Mouse (Mus musculus) adrenal gland, adult 2 months (tissue): ENCODE data around the gene Tbc1d32. TPM values are rescaled to one million over a fixed set of nuclear protein-coding genes. Genes with fewer than 3 reads are reported as not detected.

Source experiments
- DNase-seq: peaks from one replicate; pipeline ENCODE4 v3.0.0; 2021
- polyA plus RNA-seq: library from polyadenylated mRNA; depleted of rRNA; stranded (reverse); fragments of >200 nt; gene quantifications from 2 replicates; pipeline ENCODE4 v1.2.3, GENCODE M21; 2012; rRNA removed
- total RNA-seq, 2 experiments: library from RNA; stranded (reverse); gene quantifications; 2 replicates each; pipeline ENCODE4 v1.2.3; 2021

Gene Tbc1d32
- total and polyA plus RNA-seq, 3 experiments, result 0.45 to 7.0 (median 6.1) TPM

DNA sequence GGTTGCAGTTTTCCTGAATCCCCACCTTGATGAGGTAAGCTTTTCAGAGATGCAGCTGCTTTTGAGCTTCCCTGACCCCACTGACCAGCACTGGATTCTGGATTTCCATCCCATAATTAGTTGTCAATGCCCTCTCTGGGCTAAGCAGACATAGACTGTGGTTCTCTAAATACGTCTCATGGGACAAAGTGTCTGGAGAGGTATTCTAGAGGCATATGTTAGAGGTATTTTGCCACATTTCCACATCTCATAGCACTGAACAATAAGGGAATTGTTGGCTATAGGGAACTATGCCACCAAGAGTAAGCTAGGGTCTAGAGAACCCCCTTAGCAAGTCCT, 121.5 kb downstream of the Tbc1d32 start:
- DNase-seq, result no peak

DNA sequence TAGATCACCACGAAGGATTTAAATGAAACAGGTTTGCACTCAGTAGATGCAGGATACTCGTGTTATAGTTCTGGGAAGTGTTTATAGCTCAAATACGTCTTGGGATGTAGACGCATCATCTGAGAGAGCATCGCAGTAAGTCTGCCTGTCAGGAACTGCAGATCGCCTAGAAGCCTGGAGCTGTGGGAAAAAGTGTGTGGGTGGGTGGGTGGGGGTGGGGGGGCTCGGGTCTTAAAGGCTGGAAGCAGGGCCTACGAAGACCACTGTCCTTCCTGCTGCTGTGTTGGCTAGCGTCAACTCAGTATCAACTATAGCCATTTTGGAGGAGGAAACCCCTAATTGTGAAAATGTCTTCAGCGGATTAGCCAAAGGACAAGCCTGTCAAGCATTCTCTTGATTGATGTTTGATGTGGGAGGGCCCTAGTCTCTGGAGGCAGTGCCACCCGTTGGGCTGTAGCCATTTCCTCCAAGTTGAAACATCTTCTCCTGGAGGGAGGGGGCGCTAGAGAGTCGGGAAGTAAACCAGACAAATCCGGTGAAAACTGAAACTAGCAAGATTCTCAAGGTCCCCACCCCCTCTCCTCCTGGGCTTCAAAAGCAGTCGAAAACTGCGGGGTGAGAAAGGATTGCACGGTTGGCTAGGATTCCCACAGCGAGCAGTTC, 122.0 kb downstream of the Tbc1d32 start, which contains the start of gene Msl3l2:
Gene Msl3l2, plus strand, starts transcription at position 585 of the 663 bp plus-strand sequence.
- peak; percentile 93 for DNase-seq

- DNase-seq, result no peak
Measured at GRCm38 (mm10) chr10:56099641-56100310, 128.7 kb downstream of the Tbc1d32 start.

GRCm38 (mm10) chr10:56099126-56099525, 129.4 kb downstream of the Tbc1d32 start:
- no peak for DNase-seq

GRCm38 (mm10) chr10:56096757-56097156, 131.7 kb downstream of the Tbc1d32 start:
- DNase-seq, result no peak

DNA sequence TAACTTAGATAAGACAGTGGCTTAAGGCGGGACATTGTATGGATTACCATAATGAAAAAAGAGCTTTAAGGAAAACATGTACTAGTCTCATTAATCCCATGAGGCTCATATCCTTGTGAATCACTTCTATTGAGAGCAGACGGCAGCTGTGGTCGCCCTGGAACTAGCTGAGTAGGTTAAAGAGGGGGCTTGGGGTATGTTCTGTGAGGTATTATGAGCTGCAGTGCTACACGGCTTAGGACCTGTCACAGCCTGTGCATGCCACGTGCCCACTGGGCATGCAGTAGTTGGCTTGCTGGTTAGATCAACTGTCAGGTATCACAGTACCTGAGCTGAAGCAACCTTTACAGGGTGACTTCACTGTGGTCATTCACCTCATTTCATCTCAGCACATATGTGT, 133.9 kb downstream of the Tbc1d32 start:
- no peak for DNase-seq

GRCm38 (mm10) chr10:56089714-56090113, 138.8 kb downstream of the Tbc1d32 start:
- DNase-seq, result no peak

DNA sequence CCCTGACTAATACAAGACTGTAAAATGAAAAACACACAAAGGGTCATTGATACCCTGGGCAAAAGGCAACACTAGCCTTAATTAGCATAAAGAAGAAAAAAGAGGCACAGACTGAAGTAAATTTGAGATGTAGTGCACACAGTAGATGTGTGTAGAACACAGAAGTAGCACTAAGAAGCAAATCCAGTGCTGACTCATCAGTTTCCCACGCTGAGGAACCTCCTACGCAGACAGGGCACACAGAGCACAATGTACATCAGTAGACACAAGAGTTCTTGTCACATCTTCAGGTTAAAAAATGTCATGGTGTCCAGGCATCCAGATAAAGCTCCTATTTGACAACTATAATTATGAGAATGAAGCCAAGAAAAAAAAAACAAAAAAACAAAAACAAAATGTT, 165.7 kb downstream of the Tbc1d32 start:
- DNase-seq, result no peak

- DNase-seq, result no peak
Measured at GRCm38 (mm10) chr10:56061238-56061830, 167.2 kb downstream of the Tbc1d32 start.

DNA sequence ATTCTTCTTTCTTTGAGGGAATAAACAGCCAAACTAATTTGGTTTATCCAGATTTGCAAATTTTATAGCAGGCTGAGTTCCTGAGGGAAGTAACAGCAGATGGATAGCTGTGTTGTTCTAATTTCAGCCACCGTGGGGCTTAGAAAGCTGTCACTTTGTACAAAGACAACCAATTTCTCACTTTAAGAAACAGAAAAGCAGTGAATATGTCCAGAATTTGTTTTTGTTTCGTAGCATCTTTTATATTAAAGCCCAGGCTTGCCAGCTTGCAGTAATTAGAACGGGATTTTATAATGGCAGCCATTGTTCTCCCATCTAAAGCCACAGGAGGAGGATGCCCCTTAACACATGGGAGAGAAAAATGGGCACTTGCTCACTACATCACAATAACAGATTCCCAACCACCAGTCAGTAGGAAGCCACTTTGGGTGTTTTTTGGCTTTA, 169.5 kb downstream of the Tbc1d32 start:
- no peak for DNase-seq

GRCm38 (mm10) chr10:56025400-56025799, 203.1 kb downstream of the Tbc1d32 start:
- DNase-seq, result no peak

DNA sequence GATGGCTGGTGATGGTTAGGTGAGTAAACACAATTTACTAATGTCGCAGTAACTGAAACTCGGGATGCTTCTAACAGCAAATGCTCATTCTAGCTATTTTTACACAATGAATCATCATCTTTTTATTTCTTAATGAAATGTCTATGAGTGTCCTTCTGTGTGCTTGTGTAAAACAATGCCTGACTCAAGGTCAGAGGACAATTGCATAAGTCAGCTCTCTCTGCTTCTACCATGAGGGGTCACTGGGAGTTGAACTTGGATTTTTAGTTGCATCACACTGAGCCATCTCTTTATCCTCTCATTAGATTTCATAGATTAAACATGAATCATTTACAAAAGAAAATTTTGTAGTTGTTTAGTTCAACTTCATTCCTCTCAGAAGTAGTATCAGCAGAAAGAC, 203.9 kb downstream of the Tbc1d32 start:
- peak; percentile 36 for DNase-seq

GRCm38 (mm10) chr10:55979898-55980521, 248.5 kb downstream of the Tbc1d32 start:
- peak; percentile 37 for DNase-seq

DNA sequence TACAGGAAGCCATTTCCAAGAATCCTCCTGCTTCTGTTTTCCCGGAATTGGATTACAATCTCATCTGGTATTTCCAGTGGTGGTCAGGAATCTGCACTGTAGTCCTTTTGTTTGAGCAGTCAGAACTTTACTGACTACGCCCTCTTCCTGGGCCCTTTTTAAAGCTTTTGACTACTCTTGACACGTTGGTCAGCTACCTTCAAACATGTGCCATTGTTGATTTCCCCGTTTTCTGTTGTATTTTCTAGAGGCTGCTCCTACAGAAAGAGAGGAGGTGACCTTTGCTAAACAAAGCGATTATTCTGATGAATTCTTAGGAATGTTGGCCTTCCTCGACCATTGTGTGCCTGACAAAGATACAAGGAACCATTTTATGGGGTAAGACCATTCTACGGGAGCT, 250.5 kb downstream of the Tbc1d32 start:
- DNase-seq, result no peak

Other genes with a start within 250 kb of the Tbc1d32 start
- gene Msl3l2, start 121.8 kb downstream of the Tbc1d32 start, total RNA-seq, result 10 to 100 TPM in 1 of 2 experiments, 1 to 10 TPM in 1; 4.6 to 10.6 TPM
- 8.9 and 11.1 TPM in 2 replicates for gene Msl3l2, start 121.8 kb downstream of the Tbc1d32 start, polyA plus RNA-seq
- 100 to 1,000 TPM; 164 to 450 TPM for gene Gja1, start 148.6 kb upstream of the Tbc1d32 start, total RNA-seq
- gene Gja1, start 148.6 kb upstream of the Tbc1d32 start, polyA plus RNA-seq, result 15.2 and 26.8 TPM in 2 replicates